Mouse (Mus musculus) brown adipose tissue, adult 24 weeks (tissue): ENCODE measurements around the gene Saysd1. TPM values are rescaled to one million over a fixed set of nuclear protein-coding genes. Genes with fewer than 3 reads are reported as not detected.
A peak's percentile ranks its signal among the peaks of the same experiment; 100 is the strongest.

Experiments
- H3K27ac ChIP-seq: fragments of 200-500 bp; replicated peaks from 2 replicates; pipeline ENCODE4 v1.5.1; 2012; ENCODE audit warnings: low read depth, mild to moderate bottlenecking, low read length
- H3K4me1 ChIP-seq: fragments of 200-500 bp; 2 replicates; pipeline ENCODE4 v1.6.1; 2012; ENCODE audit warnings: low read length, mixed read lengths; ENCODE audit not compliant: control insufficient read depth, insufficient read depth, insufficient read length
- H3K4me3 ChIP-seq: fragments of 200-500 bp; 2 replicates; pipeline ENCODE4 v1.5.1; 2012; ENCODE audit warnings: low read depth, mild to moderate bottlenecking, low read length, moderate library complexity; ENCODE audit not compliant: insufficient read depth
- polyA plus RNA-seq: library from polyadenylated mRNA; stranded (reverse); fragments of >200 nt; gene quantifications from 2 replicates; pipeline ENCODE4 v1.2.4, GENCODE M21; 2012; ENCODE audit not compliant: missing spikeins, insufficient read depth, insufficient read length

Gene Saysd1
- polyA plus RNA-seq, 1 experiment: 3.7 TPM

DNA sequence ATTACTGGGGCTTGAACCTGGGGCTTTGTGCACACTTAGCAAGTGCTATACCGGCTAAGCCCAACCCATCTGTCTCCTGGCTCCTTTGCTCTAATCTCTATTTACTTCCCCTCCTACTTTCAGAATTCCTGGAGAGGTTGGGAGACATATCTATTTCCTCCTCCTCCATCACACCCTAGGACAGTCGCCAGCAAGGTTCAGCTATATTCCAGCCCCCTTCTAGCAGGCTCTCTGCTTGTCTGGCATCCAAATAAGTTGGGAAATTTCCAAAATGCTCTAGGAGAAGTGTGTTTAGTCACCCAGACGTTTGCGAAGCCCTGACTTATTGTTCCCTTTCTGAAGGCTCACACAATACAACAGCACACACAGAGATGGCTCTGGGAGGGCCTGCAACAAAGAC is 35.1 kb downstream of the Saysd1 start:
- H3K4me1 ChIP-seq: peaks cover 10% of the 10 kb centered on the region; the same call in 1 of the 2 replicates
- peak overlapping the region; percentile 21; the same call in 1 of the 2 replicates for H3K27ac ChIP-seq
- H3K4me3 ChIP-seq: no peak overlapping the region

- H3K27ac ChIP-seq: peak overlapping the region; percentile 57
- peaks cover 9% of the 10 kb centered on the region; the same call in 1 of the 2 replicates for H3K4me1 ChIP-seq
- H3K4me3 ChIP-seq: no peak overlapping the region
Measured at GRCm38 (mm10) chr14:20098061-20098460, 40.3 kb downstream of the Saysd1 start.

- H3K27ac ChIP-seq: 0 out of 2 replicates have a peak overlapping the region, but pooled peaks have one; percentile 33
- H3K4me3 ChIP-seq: no peak overlapping the region
- peaks cover 11% of the 10 kb centered on the region; the same call in 1 of the 2 replicates for H3K4me1 ChIP-seq
Measured at GRCm38 (mm10) chr14:20094942-20095341, 43.4 kb downstream of the Saysd1 start.

GRCm38 (mm10) chr14:20093493-20093892 is 44.8 kb downstream of the Saysd1 start:
- Histone ChIP-seq H3K4me1 (peaks cover 11% of the 10 kb centered on the region; the same call in 1 of the 2 replicates), H3K4me3 (no peak overlapping the region), H3K27ac (no peak overlapping the region)

- Histone ChIP-seq H3K4me1 (peaks cover 8% of the 10 kb centered on the region; the same call in 1 of the 2 replicates), H3K27ac (no peak overlapping the region), H3K4me3 (no peak overlapping the region)
Measured at GRCm38 (mm10) chr14:20084335-20084734, 54.0 kb downstream of the Saysd1 start.

GRCm38 (mm10) chr14:20082536-20083325 is 55.6 kb downstream of the Saysd1 start:
- Histone ChIP-seq H3K4me3 (peak overlapping the region; percentile 82), H3K4me1 (peaks cover 8% of the 10 kb centered on the region; the same call in 1 of the 2 replicates), H3K27ac (peak overlapping the region; percentile 91)

DNA sequence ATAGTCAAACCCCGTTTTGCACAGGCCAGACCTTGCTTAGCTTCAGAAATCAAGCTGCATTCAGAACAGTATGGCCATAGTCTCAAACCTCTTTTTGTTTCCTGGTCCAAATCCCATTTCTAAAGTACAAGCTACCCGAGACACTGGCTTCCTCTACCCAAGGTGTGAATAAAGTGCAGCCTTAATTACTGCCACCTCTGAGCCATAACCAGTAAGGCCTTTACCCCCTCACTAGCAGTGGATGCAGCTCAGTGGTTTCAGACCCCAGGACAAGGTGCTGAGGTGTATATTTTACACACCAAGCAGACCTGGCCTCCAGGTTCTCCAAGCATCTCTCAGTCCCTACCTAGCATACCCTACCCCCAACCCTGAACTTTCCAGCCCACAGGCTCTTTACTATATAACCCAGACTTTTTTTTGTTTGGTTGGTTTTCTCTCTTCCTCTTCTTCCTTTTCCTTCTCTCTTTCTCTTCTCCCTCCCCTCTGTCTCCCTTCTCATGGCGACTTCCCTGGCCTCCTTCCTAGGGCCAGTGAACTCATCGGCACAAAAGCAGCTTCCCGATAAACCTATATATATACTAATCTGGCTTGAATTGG is 56.3 kb downstream of the Saysd1 start:
- Histone ChIP-seq H3K4me1 (peaks cover 8% of the 10 kb centered on the region; the same call in 1 of the 2 replicates), H3K4me3 (peak overlapping the region; percentile 82), H3K27ac (peak overlapping the region; percentile 90)

GRCm38 (mm10) chr14:20081084-20081483 is 57.2 kb downstream of the Saysd1 start:
- Histone ChIP-seq H3K4me1 (peaks cover 8% of the 10 kb centered on the region; the same call in 1 of the 2 replicates), H3K27ac (no peak overlapping the region), H3K4me3 (no peak overlapping the region)

- Histone ChIP-seq H3K4me3 (no peak overlapping the region), H3K27ac (no peak overlapping the region), H3K4me1 (peaks cover 6% of the 10 kb centered on the region; the same call in 1 of the 2 replicates)
Measured at GRCm38 (mm10) chr14:20077181-20077580, 61.2 kb downstream of the Saysd1 start.

DNA sequence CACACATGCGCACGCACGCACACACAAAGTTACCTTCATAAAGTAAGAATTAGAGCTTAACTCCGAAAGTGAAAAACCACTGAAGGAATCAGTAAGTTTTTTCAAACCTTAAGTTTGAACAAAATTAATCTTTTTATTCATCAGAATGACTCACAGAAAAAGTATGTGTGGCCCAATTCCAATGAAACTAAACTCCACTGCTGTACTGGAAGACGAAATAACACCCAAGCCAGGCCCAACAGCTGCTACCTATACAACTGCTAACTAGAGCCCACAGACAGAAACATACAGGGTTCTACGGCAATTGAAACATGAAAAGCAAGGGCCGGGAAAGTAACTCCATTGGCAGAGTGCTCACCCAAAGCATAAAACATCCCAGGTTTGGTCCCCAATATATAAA is 62.8 kb downstream of the Saysd1 start:
- Histone ChIP-seq H3K4me3 (no peak overlapping the region), H3K4me1 (no peaks in the 10 kb centered on the region), H3K27ac (no peak overlapping the region)

DNA sequence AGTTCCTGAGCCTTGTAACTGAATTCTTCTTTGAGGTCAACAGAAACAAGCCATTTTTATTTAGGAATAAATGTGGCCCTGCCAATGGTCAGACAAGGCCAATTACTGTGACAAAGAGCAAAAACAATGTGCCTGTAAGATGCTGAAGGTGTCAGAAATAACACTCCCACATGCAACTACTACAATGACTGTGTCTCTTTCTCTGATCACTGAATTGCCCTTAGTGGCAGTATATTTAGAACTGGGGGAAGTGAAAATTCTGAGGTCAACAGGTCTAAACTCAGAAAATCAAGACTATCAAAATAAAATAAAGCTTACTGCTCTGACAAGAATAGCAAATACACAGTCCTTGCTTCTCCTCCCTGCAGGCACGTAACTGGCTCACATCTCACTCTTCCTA is 63.6 kb downstream of the Saysd1 start:
- Histone ChIP-seq H3K4me3 (no peak overlapping the region), H3K4me1 (no peaks in the 10 kb centered on the region), H3K27ac (no peak overlapping the region)

DNA sequence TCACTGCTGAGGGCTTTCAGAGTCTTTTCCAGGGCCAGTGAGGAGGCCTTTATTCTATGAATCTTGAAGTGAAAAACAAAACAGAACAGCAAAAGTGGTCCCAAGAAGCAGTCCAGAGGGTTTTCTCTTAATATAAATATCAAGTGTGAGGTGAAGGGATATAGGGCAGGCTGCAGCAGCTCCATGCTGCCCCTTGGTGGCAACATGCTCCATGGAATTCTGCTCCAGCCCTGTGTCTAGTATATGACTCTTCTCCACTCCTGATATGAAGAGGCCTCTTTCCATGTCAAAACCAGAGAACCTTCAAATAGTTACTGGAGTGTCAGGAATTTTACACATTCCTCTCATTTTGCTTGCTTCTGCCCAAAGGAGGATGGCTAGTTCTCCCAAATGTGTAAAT is 67.7 kb downstream of the Saysd1 start:
- no peak overlapping the region for H3K4me3 ChIP-seq
- no peak overlapping the region for H3K27ac ChIP-seq
- H3K4me1 ChIP-seq: no peaks in the 10 kb centered on the region

DNA sequence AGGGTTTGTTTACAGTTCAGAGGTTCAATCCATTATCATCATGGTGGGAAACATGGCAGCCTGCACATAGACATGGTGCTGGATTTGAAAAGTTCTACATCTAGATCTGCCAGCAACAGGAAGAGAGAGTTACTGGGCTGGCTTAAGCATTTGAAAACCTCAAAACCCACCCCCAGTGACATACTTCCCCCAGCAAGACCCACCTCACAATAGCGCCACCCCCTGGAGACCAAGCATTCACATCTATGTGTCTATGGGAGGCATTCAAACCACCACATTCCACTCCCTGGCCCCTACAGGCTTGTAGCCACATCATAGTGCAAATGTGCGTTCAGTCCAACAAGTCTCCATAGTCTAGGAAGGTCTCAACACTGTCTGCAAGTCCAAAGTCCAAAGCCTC is 70.0 kb downstream of the Saysd1 start:
- H3K4me3 ChIP-seq: no peak overlapping the region
- H3K4me1 ChIP-seq: no peaks in the 10 kb centered on the region
- H3K27ac ChIP-seq: no peak overlapping the region

- no peaks in the 10 kb centered on the region for H3K4me1 ChIP-seq
- no peak overlapping the region for H3K4me3 ChIP-seq
- H3K27ac ChIP-seq: no peak overlapping the region
Measured at GRCm38 (mm10) chr14:20067293-20068074, 70.8 kb downstream of the Saysd1 start.

DNA sequence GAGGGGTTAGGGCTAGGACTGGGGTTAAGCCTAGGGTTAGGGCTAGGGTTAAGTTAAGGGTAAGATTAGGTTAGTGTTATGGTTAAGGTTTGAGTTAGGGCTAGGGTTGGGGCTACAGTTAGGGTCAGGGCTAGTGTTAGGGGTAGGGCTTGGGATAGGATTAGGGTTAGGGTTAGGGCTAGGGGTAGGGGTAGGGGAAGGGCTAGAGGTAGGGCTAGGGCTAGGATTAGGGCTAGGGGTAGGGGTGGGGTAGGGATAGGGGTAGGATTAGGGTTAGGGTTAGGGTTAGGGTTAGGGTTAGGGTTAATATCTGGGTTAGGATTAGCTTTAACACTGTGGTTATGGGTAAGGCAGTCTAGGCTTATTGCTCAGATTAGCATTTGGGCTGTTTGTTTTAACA is 73.6 kb downstream of the Saysd1 start:
- Histone ChIP-seq H3K4me3 (no peak overlapping the region), H3K4me1 (no peaks in the 10 kb centered on the region), H3K27ac (no peak overlapping the region)
